Mouse (Mus musculus) G1E-ER4 (cell line): Measurements from ENCODE around the gene Nr2f6. TPM values are rescaled to one million over a fixed set of nuclear protein-coding genes. Genes with fewer than 3 reads are reported as not detected.

Experiments used
- GATA1 ChIP-seq: IDR thresholded peaks from one replicate; pipeline ENCODE4 v1.8.0; 2012; ENCODE audit warnings: low read length, inconsistent platforms
- polyA plus RNA-seq: library from polyadenylated mRNA; stranded (reverse); fragments of >175 nt; gene quantifications from 2 replicates; pipeline ENCODE4 v1.2.3, GENCODE M21; 2012

Gene Nr2f6
- polyA plus RNA-seq, 1 experiment, result 72.0 TPM

DNA sequence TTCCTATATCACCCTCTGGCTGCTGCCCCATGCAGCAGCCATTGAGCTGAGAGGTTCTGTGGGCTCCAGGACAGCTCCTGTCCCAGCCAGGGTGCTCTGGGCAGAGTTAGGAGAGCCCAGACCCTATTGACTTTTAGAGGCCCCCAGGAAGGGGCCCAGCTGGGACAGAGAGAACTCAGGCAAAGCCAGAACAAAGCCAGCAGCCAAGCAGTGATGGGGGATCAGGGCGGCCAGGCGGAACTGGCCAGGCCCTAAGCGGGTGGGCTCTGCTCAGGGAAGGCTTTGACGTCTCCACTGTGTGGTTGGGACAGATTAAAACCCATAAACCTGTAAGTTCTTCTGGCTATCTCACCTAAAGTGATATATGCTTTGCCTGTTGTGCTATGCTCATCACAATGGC is 2.8 kb downstream of the Nr2f6 start:
- no peak for TF ChIP-seq GATA1

- TF ChIP-seq GATA1, result no peak
Measured at GRCm38 (mm10) chr8:71376423-71377030, 5.2 kb downstream of the Nr2f6 start.

- no peak for TF ChIP-seq GATA1
Measured at GRCm38 (mm10) chr8:71375581-71376422, 6.0 kb downstream of the Nr2f6 start.

- no peak for TF ChIP-seq GATA1
Measured at GRCm38 (mm10) chr8:71374616-71375206, 7.0 kb downstream of the Nr2f6 start.

GRCm38 (mm10) chr8:71373000-71373399 is 8.8 kb downstream of the Nr2f6 start:
- no peak for TF ChIP-seq GATA1

DNA sequence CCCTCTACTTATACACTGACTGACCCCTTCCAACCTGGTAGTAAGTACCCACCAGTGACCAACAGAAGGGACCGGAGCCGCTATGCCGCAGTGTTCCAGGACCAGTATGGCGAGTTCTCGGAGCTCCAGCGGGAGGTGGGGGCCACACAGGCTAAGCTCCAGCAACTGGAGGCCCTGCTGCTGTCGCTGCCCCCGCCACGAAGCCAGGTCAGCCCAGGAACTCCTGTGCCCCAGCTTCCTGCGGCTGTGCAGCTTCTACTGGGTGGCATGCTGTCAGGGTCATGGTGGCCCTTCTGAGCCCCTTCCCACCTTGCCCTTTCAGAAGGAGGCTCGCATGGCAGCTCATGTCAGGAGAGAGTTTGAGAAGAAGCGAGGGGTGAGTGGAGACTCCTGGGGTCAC is 9.3 kb downstream of the Nr2f6 start:
- TF ChIP-seq GATA1, result no peak

- TF ChIP-seq GATA1, result no peak
Measured at GRCm38 (mm10) chr8:71371236-71371848, 10.4 kb downstream of the Nr2f6 start, which contains the start of gene Ocel1. Gene Ocel1 (plus strand): TSS chr8:71371298.

- no peak for TF ChIP-seq GATA1
Measured at GRCm38 (mm10) chr8:71370711-71371235, 11.0 kb downstream of the Nr2f6 start.

- TF ChIP-seq GATA1, result no peak
Measured at GRCm38 (mm10) chr8:71369040-71369718, 12.6 kb downstream of the Nr2f6 start.

DNA sequence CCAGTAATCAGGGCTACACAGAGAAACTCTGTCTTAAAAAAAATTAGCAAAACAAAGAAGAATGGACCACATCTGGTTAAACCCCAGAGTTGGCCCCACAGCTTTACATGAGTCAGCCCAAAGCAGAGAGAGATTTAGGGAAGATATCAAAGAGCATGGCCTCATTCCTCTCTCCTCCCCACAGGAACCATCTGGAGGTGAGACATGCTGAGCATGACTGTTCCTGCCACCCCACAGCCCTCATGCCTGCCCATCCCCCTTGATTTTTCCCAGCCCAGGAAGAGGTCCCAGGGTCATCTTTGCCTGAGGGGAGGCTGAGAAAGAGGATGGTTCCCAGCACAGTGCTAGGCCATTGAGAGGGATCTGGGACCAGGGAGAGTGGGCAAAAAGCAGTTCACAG is 13.4 kb downstream of the Nr2f6 start:
- TF ChIP-seq GATA1, result no peak

GRCm38 (mm10) chr8:71367529-71368176 is 14.1 kb downstream of the Nr2f6 start:
- TF ChIP-seq GATA1, result no peak

DNA sequence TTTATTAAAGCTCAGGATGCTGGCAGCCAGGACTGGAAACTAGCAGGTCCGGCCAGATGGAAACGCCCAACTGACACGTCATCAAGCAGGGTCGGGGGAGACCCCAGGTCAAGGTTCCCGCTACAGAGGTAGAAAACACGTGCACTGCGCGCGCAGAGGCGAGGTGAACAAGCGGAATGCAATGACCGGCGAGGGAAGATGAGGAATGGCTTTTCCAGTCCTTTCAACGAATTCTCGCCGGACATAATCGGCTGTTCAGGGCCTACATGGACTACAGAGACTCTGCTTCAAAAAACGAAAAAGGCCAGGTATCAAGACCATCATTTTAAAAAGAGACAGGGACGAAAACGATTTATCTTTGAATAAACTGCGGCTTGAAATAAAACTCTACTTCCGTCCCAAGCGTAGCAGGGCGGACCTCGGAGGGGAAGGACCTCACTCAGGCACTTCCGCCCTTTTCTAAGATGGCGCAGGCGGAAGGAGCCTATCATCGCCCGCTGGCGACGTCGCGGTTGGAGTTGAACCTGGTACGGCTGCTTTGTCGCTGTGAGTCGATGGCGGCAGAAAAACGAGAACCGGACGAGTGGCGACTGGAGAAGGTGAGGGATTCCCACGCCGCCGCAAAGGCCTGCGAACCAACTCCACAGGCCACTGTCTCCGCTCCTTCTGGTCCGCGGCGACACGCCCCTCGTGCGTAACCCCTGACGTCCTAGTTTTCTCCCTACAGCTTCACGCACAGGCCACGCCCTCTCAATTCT is 14.8 kb downstream of the Nr2f6 start, which contains the start of gene Use1:
Gene Use1 (plus strand): TSS at position 78 of the 758 bp plus-strand sequence.
- TF ChIP-seq GATA1, result no peak

- no peak for TF ChIP-seq GATA1
Measured at GRCm38 (mm10) chr8:71358026-71358425, 23.7 kb downstream of the Nr2f6 start.

DNA sequence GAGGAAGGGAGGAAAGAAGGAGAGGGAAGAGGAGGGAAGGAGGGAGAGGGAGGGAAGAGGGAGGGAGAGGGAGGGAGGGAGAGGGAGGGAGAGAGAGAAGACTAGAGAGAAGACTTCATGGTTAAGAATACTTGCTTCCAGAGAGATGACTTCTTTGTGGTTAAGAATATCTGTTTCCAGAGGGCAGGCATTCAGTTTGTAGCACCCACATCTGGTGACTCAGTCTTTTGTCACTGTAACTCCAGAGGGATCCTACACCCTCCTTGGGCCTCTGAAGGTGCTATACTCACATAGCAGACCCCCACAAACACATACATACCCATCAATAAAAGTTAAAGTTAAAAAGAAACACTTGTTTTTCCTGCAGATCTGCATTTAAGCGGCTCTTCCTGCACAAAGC is 30.2 kb downstream of the Nr2f6 start:
- no peak for TF ChIP-seq GATA1
